Mouse (Mus musculus): ENCODE results near the gene Fgf11.

GRCm38 (mm10) chr11:69754701-69755100 is 47.0 kb downstream of the Fgf11 start:
- TF ChIP-seq CTCF (IDR thresholded peaks at IDR 0.05; ENCODE audit: low read depth) (peak; percentile 71; the same call in 1 of the 2 replicates), EP300 (IDR thresholded peaks at IDR 0.05; ENCODE audit: low read depth) (no peak)
